Mouse (Mus musculus) olfactory bulb, adult 2 months (tissue): ENCODE measurements at regions not wholly inside any gene's neighbourhood (a gene's known extent, or its start where the extent isn't known, plus 50 kb on each side); places are given as distances from the start of the nearest gene placed in this dataset.

ENCODE experiments used
- H3K27ac ChIP-seq: fragments of 200-500 bp; 2 replicates; pipeline ENCODE4 v1.5.1; 2012; ENCODE audit warnings: low read depth, low read length; ENCODE audit not compliant: insufficient read depth
- H3K4me1 ChIP-seq: fragments of 200-500 bp; 2 replicates; pipeline ENCODE4 v1.6.1; 2012; ENCODE audit warnings: low read length; ENCODE audit not compliant: control insufficient read depth, insufficient read depth
- H3K4me3 ChIP-seq: fragments of 200-500 bp; 2 replicates; pipeline ENCODE4 v1.5.1; 2012; ENCODE audit warnings: mild to moderate bottlenecking, low read depth, low read length, moderate library complexity; ENCODE audit not compliant: insufficient read depth
- CTCF ChIP-seq: fragments of 200-500 bp; IDR thresholded peaks from 2 replicates; pipeline ENCODE4 v1.5.1; 2012; ENCODE audit warnings: low read depth, mild to moderate bottlenecking, low read length, moderate library complexity; ENCODE audit not compliant: insufficient read depth
- POLR2A ChIP-seq: fragments of 200-500 bp; IDR thresholded peaks from 2 replicates; pipeline ENCODE4 v1.6.1; 2012; ENCODE audit warnings: mild to moderate bottlenecking, low read depth, low read length, moderate library complexity; ENCODE audit not compliant: insufficient read depth
- WGBS: fragments of 180-500 bp; shearing (Covaris S2); methylation state at CpG from one replicate; pipeline ENCODE4 v1.1.7; 2018; 5-methylcytosine and 5-hydroxymethylcytosine counted together

GRCm38 (mm10) chr19:26994586-26995352 lies 109.1 kb downstream of the Gm815 start:
- Histone ChIP-seq H3K4me3 (no peak overlapping the region), H3K27ac (no peak overlapping the region), H3K4me1 (peaks cover 2% of the 10 kb centered on the region; the same call in 1 of the 2 replicates)
- TF ChIP-seq POLR2A = no peak
- TF ChIP-seq CTCF = no peak
- WGBS = 30% methylated on average over 4 of the region's 4 CpGs

DNA sequence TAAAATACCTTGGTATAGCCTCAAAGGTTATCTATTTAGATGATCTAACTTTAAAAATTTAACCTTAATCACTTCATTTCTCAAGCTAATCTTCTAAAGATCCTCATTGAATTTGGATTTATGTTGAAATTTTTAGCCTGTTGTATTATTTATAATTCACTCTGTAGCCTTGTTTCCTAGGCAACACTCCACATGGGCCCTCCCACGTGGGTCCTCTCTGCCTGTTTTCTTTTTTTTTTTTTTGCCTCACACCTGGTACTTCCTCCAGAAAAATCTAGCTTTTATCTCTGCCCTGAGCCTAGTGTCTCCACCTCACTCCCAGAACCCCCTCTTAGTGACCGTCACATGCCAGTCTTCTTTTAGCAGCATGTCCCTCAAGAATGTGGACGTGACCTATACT lies 113.9 kb downstream of the Gm815 start:
- Histone ChIP-seq H3K4me1 (peaks cover 2% of the 10 kb centered on the region; the same call in 1 of the 2 replicates), H3K27ac (no peak overlapping the region), H3K4me3 (no peak overlapping the region)
- TF ChIP-seq POLR2A = no peak
- no peak for TF ChIP-seq CTCF
- WGBS = 49% methylated on average over 3 of the region's 3 CpGs

DNA sequence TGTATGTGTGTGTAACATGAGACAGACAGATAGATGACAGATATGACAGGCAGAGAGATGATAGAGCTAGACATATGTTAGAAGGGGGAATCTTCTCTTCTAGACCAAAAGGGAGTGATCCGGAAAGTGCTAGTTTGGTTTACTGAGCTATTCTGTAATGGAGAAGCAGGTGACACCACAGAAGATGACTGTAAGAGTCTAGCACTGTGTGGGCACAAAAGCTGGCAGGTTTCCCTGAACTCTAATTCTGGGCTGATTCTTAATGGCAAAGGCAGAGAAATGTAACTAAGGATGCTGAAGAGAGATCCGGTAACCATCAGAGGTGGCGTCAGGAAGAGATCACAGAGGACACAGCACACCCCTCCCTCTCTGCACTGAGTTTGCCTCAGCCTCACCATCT lies 136.2 kb downstream of the Gm815 start:
- Histone ChIP-seq H3K4me1 (no peaks in the 10 kb centered on the region), H3K27ac (no peak overlapping the region), H3K4me3 (no peak overlapping the region)
- 45% methylated on average over 3 of the region's 3 CpGs for WGBS
- no peak for TF ChIP-seq CTCF
- no peak for TF ChIP-seq POLR2A

GRCm38 (mm10) chr19:27022917-27023316 lies 137.2 kb downstream of the Gm815 start:
- WGBS = 78% methylated on average over 5 of the region's 5 CpGs
- H3K4me1 ChIP-seq = no peaks in the 10 kb centered on the region
- TF ChIP-seq CTCF = no peak
- TF ChIP-seq POLR2A = no peak
- no peak overlapping the region for H3K4me3 ChIP-seq
- no peak overlapping the region for H3K27ac ChIP-seq

GRCm38 (mm10) chr19:27028834-27029233 lies 143.2 kb downstream of the Gm815 start:
- TF ChIP-seq CTCF (no peak), POLR2A (no peak)
- H3K27ac ChIP-seq = no peak overlapping the region

GRCm38 (mm10) chr19:27031030-27031700 lies 145.5 kb downstream of the Gm815 start:
- Histone ChIP-seq H3K27ac (no peak overlapping the region), H3K4me1 (peaks cover 5% of the 10 kb centered on the region; the same call in 1 of the 2 replicates), H3K4me3 (no peak overlapping the region)
- TF ChIP-seq POLR2A (no peak), CTCF (no peak)
- 34% methylated on average over 7 of the region's 7 CpGs for WGBS

More at GRCm38 (mm10) chr19:27028834-27029233, 143.2 kb downstream of the Gm815 start:
- no peak overlapping the region for H3K4me3 ChIP-seq
- peaks cover 5% of the 10 kb centered on the region; the same call in 1 of the 2 replicates for H3K4me1 ChIP-seq
- WGBS = 93% methylated on average over 1 of the region's 1 CpGs

- 82% methylated on average over 5 of the region's 5 CpGs for WGBS
These were observed 146.9 kb downstream of the Gm815 start for GRCm38 (mm10) chr19:27032621-27033020.

DNA sequence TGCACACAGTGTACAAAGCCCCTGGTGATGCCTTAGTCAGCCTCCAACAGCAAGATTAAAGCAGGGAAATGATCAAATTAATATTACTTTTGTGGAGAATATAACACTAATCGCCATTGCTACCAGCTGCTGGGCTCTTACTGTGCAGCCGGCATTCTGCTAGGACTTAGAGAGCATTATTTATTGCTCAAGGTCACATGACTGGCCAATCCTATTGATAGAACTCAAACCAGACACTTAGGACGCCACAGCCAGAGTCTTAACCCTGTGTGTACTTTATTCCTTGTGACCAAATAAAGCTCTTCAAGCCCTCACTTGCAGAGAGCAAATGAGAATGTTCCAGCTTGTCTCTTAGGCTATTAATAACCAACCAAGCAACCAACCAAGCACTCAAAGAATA lies 152.6 kb downstream of the Gm815 start:
- 38% methylated on average over 3 of the region's 3 CpGs for WGBS
- 0 out of 2 replicates have a peak, but pooled peaks cover 2% of the 10 kb centered on the region for H3K4me1 ChIP-seq
- no peak for TF ChIP-seq CTCF
- TF ChIP-seq POLR2A = no peak
- no peak overlapping the region for H3K27ac ChIP-seq
- H3K4me3 ChIP-seq = no peak overlapping the region

More at GRCm38 (mm10) chr19:27032621-27033020, 146.9 kb downstream of the Gm815 start:
- TF ChIP-seq POLR2A = no peak
- no peak for TF ChIP-seq CTCF
- Histone ChIP-seq H3K4me3 (no peak overlapping the region), H3K27ac (no peak overlapping the region), H3K4me1 (peaks cover 5% of the 10 kb centered on the region; the same call in 1 of the 2 replicates)

- 0 out of 2 replicates have a peak, but pooled peaks cover 2% of the 10 kb centered on the region for H3K4me1 ChIP-seq
- no peak for TF ChIP-seq POLR2A
- TF ChIP-seq CTCF = no peak
- H3K27ac ChIP-seq = no peak overlapping the region
- WGBS = 70% methylated on average over 3 of the region's 3 CpGs
- no peak overlapping the region for H3K4me3 ChIP-seq
These were observed 154.8 kb downstream of the Gm815 start for GRCm38 (mm10) chr19:27040321-27041025.
